Mouse (Mus musculus) lung, postnatal 0 days (tissue): ENCODE data around the gene BC005537. TPM values are rescaled to one million over a fixed set of nuclear protein-coding genes. Genes with fewer than 3 reads are reported as not detected.
"Not testable (repeated sequence)": the region's sequence is repeated elsewhere in the genome, so short reads cannot be mapped to it uniquely, and the experiment has no call there.

Experiments
- ATAC-seq: fragments of 200-750 bp; cut with Nextera tagmentation; 2 replicates; pipeline ENCODE4 v1.8.0; 2017; ENCODE audit warnings: moderate library complexity
- DNase-seq: peaks from one replicate; pipeline ENCODE4 v3.0.0-alpha.2; 2016; ENCODE audit warnings: low spot score
- H3K27ac ChIP-seq: fragments of 300-500 bp; sonication (generic); 2 replicates; pipeline ENCODE4 v1.5.1; 2014; ENCODE audit warnings: antibody characterized with exemption, mild to moderate bottlenecking, low read length, mixed read lengths
- H3K27me3 ChIP-seq: fragments of 300-500 bp; sonication (generic); replicated peaks from 2 replicates; pipeline ENCODE4 v1.6.1; 2014; ENCODE audit warnings: low read length, mixed read lengths; ENCODE audit not compliant: insufficient read depth
- H3K36me3 ChIP-seq: fragments of 300-500 bp; sonication (generic); 2 replicates; pipeline ENCODE4 v1.6.1; 2014; ENCODE audit warnings: low read length, mixed read lengths; ENCODE audit not compliant: insufficient read depth
- H3K4me1 ChIP-seq: fragments of 300-500 bp; sonication (generic); 2 replicates; pipeline ENCODE4 v1.6.1; 2014; ENCODE audit warnings: antibody characterized with exemption, low read depth, low read length, mixed read lengths; ENCODE audit not compliant: insufficient read depth
- H3K4me2 ChIP-seq: fragments of 300-500 bp; sonication (generic); replicated peaks from 2 replicates; pipeline ENCODE4 v1.6.1; 2014; ENCODE audit warnings: low read depth, mild to moderate bottlenecking, low read length, moderate library complexity, mixed read lengths
- H3K4me3 ChIP-seq: fragments of 300-500 bp; sonication (generic); 2 replicates; pipeline ENCODE4 v1.5.1; 2014; ENCODE audit warnings: low read depth, low read length
- H3K9ac ChIP-seq: fragments of 300-500 bp; sonication (generic); replicated peaks from 2 replicates; pipeline ENCODE4 v1.6.1; 2014; ENCODE audit warnings: low read depth, mild to moderate bottlenecking
- H3K9me3 ChIP-seq: fragments of 300-500 bp; sonication (generic); 2 replicates; pipeline ENCODE4 v1.6.1; 2016; ENCODE audit warnings: low read length, mixed read lengths
- CTCF ChIP-seq: IDR thresholded peaks from 2 replicates; pipeline ENCODE4 v1.5.1; 2016; ENCODE audit warnings: antibody characterized with exemption, mild to moderate bottlenecking
- EP300 ChIP-seq: IDR thresholded peaks from 2 replicates; pipeline ENCODE4 v1.6.1; 2016; ENCODE audit warnings: antibody characterized with exemption, mild to moderate bottlenecking, control low read depth
- WGBS: fragments of 180-500 bp; shearing (Covaris S2); extraction: QIAGEN DNeasy Blood & Tissue Kit; methylation state at CpG from one replicate; pipeline ENCODE4 v1.1.7; 2014; 5-methylcytosine and 5-hydroxymethylcytosine counted together
- polyA plus RNA-seq: library from polyadenylated mRNA; unstranded; fragments of >200 nt; fragmentation: Nextera tagmentation; extraction: Ambion mirVana; gene quantifications from 2 replicates; pipeline ENCODE4 v1.2.1, GENCODE M21; 2015

Gene BC005537
- polyA plus RNA-seq, 1 experiment from 2014 or later: 18.5 TPM

GRCm38 (mm10) chr13:24761403-24762227, 39.8 kb upstream of the BC005537 start, which contains the start of gene Gmnn:
Gene Gmnn (minus strand): TSS chr13:24761923.
- no peak for TF ChIP-seq CTCF
- no peak for TF ChIP-seq EP300
- Histone ChIP-seq H3K9me3 (no peaks in the 10 kb centered on the region), H3K27ac (peak within 1 kb of the TSS; percentile 70), H3K36me3 (no peaks in the 10 kb centered on the region), H3K4me3 (peak within 1 kb of the TSS; percentile 89), H3K4me1 (peaks cover 5% of the 10 kb centered on the region; the same call in 1 of the 2 replicates), H3K4me2 (peak within 1 kb of the TSS; percentile 72), H3K9ac (peak within 1 kb of the TSS; percentile 39; the same call in 1 of the 2 replicates), H3K27me3 (no peaks in the 10 kb centered on the region)
- peak; percentile 92 for DNase-seq
- WGBS: under 1% methylated on average over 69 of the region's 79 CpGs
- peak; percentile 98 for ATAC-seq

DNA sequence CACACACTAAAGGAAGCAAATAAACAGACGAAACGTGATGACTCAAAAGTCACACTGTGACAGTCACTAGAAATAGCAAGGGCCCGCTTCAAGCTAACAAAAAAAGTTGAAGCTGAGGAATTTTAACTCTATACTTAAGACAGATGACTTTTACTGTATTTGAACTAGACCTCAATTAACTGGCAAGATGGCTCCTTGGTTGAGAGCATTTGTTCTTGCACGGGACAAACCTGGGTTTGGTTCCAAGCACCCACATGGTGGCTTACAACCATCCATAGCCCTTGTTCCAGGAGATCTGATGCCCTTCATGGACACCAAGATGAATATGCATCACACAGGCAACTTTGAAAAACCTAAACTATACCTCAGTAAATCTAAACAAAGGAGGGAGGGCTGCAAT, 39.2 kb upstream of the BC005537 start:
- DNase-seq: no peak
- Histone ChIP-seq H3K27ac (no peak overlapping the region), H3K9ac (no peak overlapping the region; the same call in 1 of the 2 replicates), H3K36me3 (no peaks in the 10 kb centered on the region), H3K4me3 (peak overlapping the region; percentile 89), H3K27me3 (no peaks in the 10 kb centered on the region), H3K4me2 (peak overlapping the region; percentile 72), H3K9me3 (no peaks in the 10 kb centered on the region), H3K4me1 (peaks cover 5% of the 10 kb centered on the region; the same call in 1 of the 2 replicates)
- TF ChIP-seq EP300 (no peak), CTCF (no peak)
- no peak for ATAC-seq
- 8% methylated on average over 4 of the region's 4 CpGs for WGBS

DNA sequence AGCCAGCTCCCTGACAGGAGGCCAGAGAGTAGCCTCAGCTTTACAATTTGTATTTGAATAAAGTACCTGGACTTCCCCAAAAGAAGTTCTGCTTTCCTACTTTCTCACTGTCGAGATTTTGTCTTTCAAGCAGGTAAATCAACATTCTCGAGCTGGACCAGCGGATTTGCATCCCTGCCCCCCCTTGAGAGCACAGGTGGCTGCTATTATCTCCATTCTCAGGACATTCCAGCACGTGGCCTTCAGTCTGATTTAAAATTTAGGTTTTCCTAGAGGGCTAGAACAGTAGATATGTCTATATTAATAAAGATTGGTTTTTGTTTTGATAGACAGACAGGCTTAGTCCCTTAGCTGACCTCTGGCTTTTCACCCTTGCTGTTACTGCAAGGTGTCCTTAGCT, 33.6 kb upstream of the BC005537 start:
- 62% methylated on average over 4 of the region's 4 CpGs for WGBS
- H3K4me1 ChIP-seq, H3K27ac ChIP-seq, H3K4me2 ChIP-seq, DNase-seq, H3K4me3 ChIP-seq, ATAC-seq, H3K9me3 ChIP-seq, H3K27me3 ChIP-seq, H3K36me3 ChIP-seq, H3K9ac ChIP-seq: not testable (repeated sequence)

DNA sequence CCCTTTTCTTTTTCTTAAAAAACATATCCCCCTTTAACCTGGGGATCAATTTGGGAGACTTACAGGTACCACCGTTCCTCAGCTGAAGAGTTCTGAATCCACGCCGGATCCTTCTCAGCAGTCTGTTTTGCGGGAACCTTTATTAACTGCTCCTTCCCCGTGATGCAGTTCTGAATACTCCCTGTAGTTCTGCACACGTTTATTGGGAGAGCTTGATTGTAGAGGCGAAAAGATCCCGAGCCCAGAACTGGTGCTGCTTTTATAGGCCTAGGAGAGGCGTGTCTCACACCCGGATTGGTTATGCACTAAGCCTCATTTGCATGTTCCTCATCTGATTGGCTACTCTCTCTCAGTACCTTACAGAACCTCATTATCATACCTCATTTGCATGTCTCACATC, 30.0 kb upstream of the BC005537 start:
- not testable (repeated sequence) for H3K36me3 ChIP-seq, H3K9me3 ChIP-seq, DNase-seq, H3K27ac ChIP-seq, H3K4me1 ChIP-seq, H3K9ac ChIP-seq, H3K27me3 ChIP-seq, H3K4me2 ChIP-seq, H3K4me3 ChIP-seq, ATAC-seq
- WGBS: 91% methylated on average over 10 of the region's 10 CpGs

DNA sequence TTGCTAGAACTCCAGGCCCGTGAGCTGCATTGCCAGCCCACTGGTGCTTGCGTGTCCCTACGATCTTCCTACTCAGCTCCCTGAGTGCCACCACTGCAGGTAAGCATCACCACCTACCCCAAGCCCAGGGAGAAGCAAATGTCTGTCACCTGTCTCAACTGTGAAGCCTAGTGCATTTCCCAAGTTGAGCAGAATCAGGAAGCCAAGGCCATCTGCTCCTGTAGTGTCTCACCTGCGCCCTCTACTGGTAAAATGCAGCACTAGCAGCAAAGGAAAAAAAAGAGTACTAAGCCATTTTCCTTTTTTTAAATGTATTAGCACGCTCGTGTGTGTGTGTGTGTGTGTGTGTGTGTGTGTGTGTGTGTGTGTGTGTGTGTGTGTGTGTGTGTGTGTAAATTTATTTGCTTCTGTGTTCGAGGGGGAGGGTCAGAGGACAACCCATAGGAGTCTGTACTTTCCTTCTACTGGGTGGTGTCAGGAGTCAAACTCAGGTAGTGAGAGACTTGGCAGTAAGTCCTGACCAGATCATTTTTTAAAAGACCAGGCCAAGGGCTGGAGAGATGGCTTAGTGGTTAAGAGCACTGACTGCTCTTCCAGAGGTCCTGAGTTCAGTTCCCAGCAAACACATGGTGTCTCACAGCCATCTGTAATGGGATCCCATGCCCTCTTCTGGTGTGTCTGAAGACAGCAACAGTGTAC, 25.2 kb upstream of the BC005537 start:
- Histone ChIP-seq H3K27me3 (no peaks in the 10 kb centered on the region), H3K36me3 (no peaks in the 10 kb centered on the region), H3K27ac (no peak overlapping the region), H3K9me3 (no peaks in the 10 kb centered on the region), H3K4me2 (no peak overlapping the region), H3K4me3 (no peak overlapping the region), H3K4me1 (no peaks in the 10 kb centered on the region), H3K9ac (no peak overlapping the region)
- ATAC-seq: no peak
- DNase-seq: peak; percentile 84
- TF ChIP-seq CTCF: peak; percentile 94
- TF ChIP-seq EP300: no peak
- 57% methylated on average over 6 of the region's 7 CpGs for WGBS

DNA sequence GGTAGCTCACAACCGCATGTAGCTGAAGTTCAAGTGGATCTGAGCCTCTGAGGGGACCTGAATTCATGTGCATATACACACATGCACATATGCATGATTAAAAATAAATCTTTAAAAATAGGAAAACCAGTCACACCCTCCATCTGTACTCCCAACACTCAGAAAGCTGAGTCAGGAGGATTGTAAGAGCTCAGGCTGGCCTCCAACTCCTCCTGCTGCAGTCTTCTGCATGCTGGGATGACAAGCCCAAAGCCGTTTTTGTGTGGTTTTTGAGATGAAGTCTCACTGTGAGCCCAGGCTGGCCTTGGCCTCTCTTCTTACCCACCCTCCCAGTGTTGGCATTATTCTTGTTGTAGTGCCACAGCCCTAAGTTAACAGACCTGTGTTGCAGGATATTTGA, 23.4 kb upstream of the BC005537 start:
- no peaks in the 10 kb centered on the region for H3K9me3 ChIP-seq
- no peaks in the 10 kb centered on the region for H3K27me3 ChIP-seq
- no peak overlapping the region for H3K27ac ChIP-seq
- H3K4me2 ChIP-seq: no peak overlapping the region
- H3K4me1 ChIP-seq: no peaks in the 10 kb centered on the region
- no peak for DNase-seq
- H3K9ac ChIP-seq: no peak overlapping the region
- TF ChIP-seq EP300 (no peak), CTCF (no peak)
- 64% methylated on average over 2 of the region's 2 CpGs for WGBS
- H3K4me3 ChIP-seq: no peak overlapping the region
- no peaks in the 10 kb centered on the region for H3K36me3 ChIP-seq
- ATAC-seq: no peak
